Mouse (Mus musculus): ENCODE measurements around the gene Sesn1. TPM values are rescaled to one million over a fixed set of nuclear protein-coding genes. Genes with fewer than 3 reads are reported as not detected.

Gene Sesn1
- polyA plus RNA-seq, 1 experiment, result 16.2 TPM

GRCm38 (mm10) chr10:41952850-41953527, 143.3 kb downstream of the Sesn1 start:
- Histone ChIP-seq H3K4me1 (ENCODE audit: control insufficient read depth, insufficient read depth, low read length) (no peaks in the 10 kb centered on the region), H3K9me3 (replicated peaks; ENCODE audit: control insufficient read depth, insufficient read depth, low read length, poor library complexity, severe bottlenecking) (peaks cover 13% of the 10 kb centered on the region; the same call in 1 of the 2 replicates), H3K36me3 (ENCODE audit: control insufficient read depth, insufficient read depth, low read length, poor library complexity, severe bottlenecking) (no peaks in the 10 kb centered on the region), H3K4me3 (ENCODE audit: low read depth, low read length) (no peak overlapping the region), H3K9ac (ENCODE audit: low read depth, poor library complexity, severe bottlenecking) (no peak overlapping the region), H3K27me3 (ENCODE audit: control insufficient read depth, insufficient read depth, low read length, poor library complexity, severe bottlenecking) (no peaks in the 10 kb centered on the region), H3K27ac (ENCODE audit: insufficient read depth, low read length) (no peak overlapping the region)
- no peak for TF ChIP-seq POLR2A (IDR thresholded peaks at IDR 0.05; ENCODE audit: insufficient read depth, low read length)
- TF ChIP-seq CTCF (IDR thresholded peaks at IDR 0.05; ENCODE audit: low read depth, low read length), result no peak
- TF ChIP-seq EP300 (IDR thresholded peaks at IDR 0.05; ENCODE audit: insufficient read depth, low read depth, low read length), result no peak

- no peaks in the 10 kb centered on the region for H3K27me3 ChIP-seq (ENCODE audit: control insufficient read depth, insufficient read depth, low read length, poor library complexity, severe bottlenecking)
- TF ChIP-seq EP300 (IDR thresholded peaks at IDR 0.05; ENCODE audit: insufficient read depth, low read depth, low read length) (no peak), CTCF (IDR thresholded peaks at IDR 0.05; ENCODE audit: low read depth, low read length) (no peak), POLR2A (IDR thresholded peaks at IDR 0.05; ENCODE audit: insufficient read depth, low read length) (no peak)
- no peak overlapping the region for H3K4me3 ChIP-seq (ENCODE audit: low read depth, low read length)
- H3K4me1 ChIP-seq (ENCODE audit: control insufficient read depth, insufficient read depth, low read length), result no peaks in the 10 kb centered on the region
- no peaks in the 10 kb centered on the region for H3K36me3 ChIP-seq (ENCODE audit: control insufficient read depth, insufficient read depth, low read length, poor library complexity, severe bottlenecking)
- no peak overlapping the region for H3K9ac ChIP-seq (ENCODE audit: low read depth, poor library complexity, severe bottlenecking)
- H3K9me3 ChIP-seq (replicated peaks; ENCODE audit: control insufficient read depth, insufficient read depth, low read length, poor library complexity, severe bottlenecking), result peaks cover 17% of the 10 kb centered on the region; the same call in 1 of the 2 replicates
- H3K27ac ChIP-seq (ENCODE audit: insufficient read depth, low read length), result no peak overlapping the region
Observed at GRCm38 (mm10) chr10:41953528-41953864, 143.8 kb downstream of the Sesn1 start.

GRCm38 (mm10) chr10:41957421-41958225, 147.9 kb downstream of the Sesn1 start:
- H3K4me3 ChIP-seq (ENCODE audit: low read depth, low read length), result no peak overlapping the region
- no peaks in the 10 kb centered on the region for H3K36me3 ChIP-seq (ENCODE audit: control insufficient read depth, insufficient read depth, low read length, poor library complexity, severe bottlenecking)
- H3K27ac ChIP-seq (ENCODE audit: insufficient read depth, low read length), result no peak overlapping the region
- H3K9ac ChIP-seq (ENCODE audit: low read depth, poor library complexity, severe bottlenecking), result no peak overlapping the region
- H3K4me1 ChIP-seq (ENCODE audit: control insufficient read depth, insufficient read depth, low read length), result no peaks in the 10 kb centered on the region
- H3K27me3 ChIP-seq (ENCODE audit: control insufficient read depth, insufficient read depth, low read length, poor library complexity, severe bottlenecking), result no peaks in the 10 kb centered on the region
- no peak for TF ChIP-seq POLR2A (IDR thresholded peaks at IDR 0.05; ENCODE audit: insufficient read depth, low read length)
- TF ChIP-seq EP300 (IDR thresholded peaks at IDR 0.05; ENCODE audit: insufficient read depth, low read depth, low read length), result no peak
- TF ChIP-seq CTCF (IDR thresholded peaks at IDR 0.05; ENCODE audit: low read depth, low read length), result no peak
- peaks cover 24% of the 10 kb centered on the region for H3K9me3 ChIP-seq (replicated peaks; ENCODE audit: control insufficient read depth, insufficient read depth, low read length, poor library complexity, severe bottlenecking)

Other genes starting within 250 kb of the Sesn1 start
- 3.5 and 5.1 TPM in 2 replicates for gene Ccdc162, start 93.3 kb upstream of the Sesn1 start, polyA plus RNA-seq (2011; ENCODE audit: insufficient read depth, insufficient read length, low read depth, missing spikeins)
- 42.6 and 44.9 TPM in 2 replicates for gene Cep57l1, start 64 bp upstream of the Sesn1 start, polyA plus RNA-seq (2011; ENCODE audit: insufficient read depth, insufficient read length, low read depth, missing spikeins)
- gene Armc2, start 208.5 kb downstream of the Sesn1 start, polyA plus RNA-seq (2011; ENCODE audit: insufficient read depth, insufficient read length, low read depth, missing spikeins), result 1.2 and 3.2 TPM in 2 replicates